Mouse (Mus musculus) limb, embryonic 12.5 days (tissue): ENCODE measurements around the gene Stra6. TPM values are rescaled to one million over a fixed set of nuclear protein-coding genes. Genes with fewer than 3 reads are reported as not detected.

Source experiments
- ATAC-seq: fragments of 200-750 bp; cut with Nextera tagmentation; 2 replicates; pipeline ENCODE4 v1.8.0; 2017; ENCODE audit warnings: low read depth, moderate TSS enrichment; ENCODE audit not compliant: insufficient number of reproducible peaks, insufficient read depth, low FRiP score, low TSS enrichment
- H3K27ac ChIP-seq: fragments of 300-500 bp; sonication (generic); 2 replicates; pipeline ENCODE4 v1.5.1; 2016; ENCODE audit warnings: mild to moderate bottlenecking, moderate library complexity
- H3K27me3 ChIP-seq: fragments of 300-500 bp; sonication (generic); 2 replicates; pipeline ENCODE4 v1.6.1; 2016; ENCODE audit warnings: mild to moderate bottlenecking, moderate library complexity
- H3K36me3 ChIP-seq: fragments of 300-500 bp; sonication (generic); 2 replicates; pipeline ENCODE4 v1.6.1; 2016; ENCODE audit warnings: mild to moderate bottlenecking, moderate library complexity
- H3K4me1 ChIP-seq: fragments of 300-500 bp; sonication (generic); replicated peaks from 2 replicates; pipeline ENCODE4 v1.6.1; 2016
- H3K4me2 ChIP-seq: fragments of 300-500 bp; sonication (generic); 2 replicates; pipeline ENCODE4 v1.6.1; 2016; ENCODE audit warnings: mild to moderate bottlenecking, moderate library complexity
- H3K4me3 ChIP-seq: fragments of 300-500 bp; sonication (generic); replicated peaks from 2 replicates; pipeline ENCODE4 v1.5.1; 2016; ENCODE audit warnings: mild to moderate bottlenecking
- H3K9ac ChIP-seq: fragments of 300-500 bp; sonication (generic); replicated peaks from 2 replicates; pipeline ENCODE4 v1.6.1; 2016; ENCODE audit warnings: mild to moderate bottlenecking, moderate library complexity
- H3K9me3 ChIP-seq: fragments of 300-500 bp; sonication (generic); 2 replicates; pipeline ENCODE4 v1.6.1; 2016; ENCODE audit warnings: mild to moderate bottlenecking, moderate library complexity
- WGBS: fragments of 180-500 bp; shearing (Covaris S2); methylation state at CpG from one replicate; pipeline ENCODE4 v1.1.7; 2016; 5-methylcytosine and 5-hydroxymethylcytosine counted together
- polyA plus RNA-seq: library from polyadenylated mRNA; unstranded; fragments of >200 nt; fragmentation: Nextera tagmentation; extraction: Ambion mirVana; gene quantifications from 2 replicates; pipeline ENCODE4 v1.2.1, GENCODE M21; 2016

The Stra6 gene
- polyA plus RNA-seq, 1 experiment from 2014 or later, result 37.5 TPM

DNA sequence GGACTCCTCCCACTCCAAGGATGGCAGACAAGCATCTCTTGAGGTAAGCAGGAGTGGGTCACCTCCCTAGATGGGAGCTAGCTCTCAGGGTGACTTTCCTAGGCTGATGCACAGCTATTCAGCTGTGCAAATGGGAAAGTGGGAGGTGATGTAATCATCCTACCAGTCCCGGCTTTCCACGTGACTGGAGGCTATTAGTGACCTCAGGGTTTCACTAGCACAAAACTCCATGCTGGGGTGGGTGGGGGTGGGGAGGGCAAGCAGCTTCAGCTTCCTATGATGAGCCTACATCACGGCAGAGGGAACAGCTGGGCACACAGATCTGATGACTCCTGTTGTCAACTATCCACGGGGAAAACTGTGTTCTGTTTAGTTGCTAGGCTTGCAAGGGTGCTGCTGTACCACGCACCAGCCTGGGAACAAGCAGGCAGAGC is 111.2 kb downstream of the Stra6 start:
- ATAC-seq, result no peak
- Histone ChIP-seq H3K4me3 (no peak overlapping the region), H3K4me2 (no peak overlapping the region), H3K9ac (no peak overlapping the region), H3K4me1 (peaks cover 22% of the 10 kb centered on the region), H3K9me3 (no peaks in the 10 kb centered on the region), H3K27ac (0 out of 2 replicates have a peak overlapping the region, but pooled peaks have one; percentile 42), H3K27me3 (no peaks in the 10 kb centered on the region), H3K36me3 (no peaks in the 10 kb centered on the region)
- 30% methylated on average over 5 of the region's 5 CpGs for WGBS

DNA sequence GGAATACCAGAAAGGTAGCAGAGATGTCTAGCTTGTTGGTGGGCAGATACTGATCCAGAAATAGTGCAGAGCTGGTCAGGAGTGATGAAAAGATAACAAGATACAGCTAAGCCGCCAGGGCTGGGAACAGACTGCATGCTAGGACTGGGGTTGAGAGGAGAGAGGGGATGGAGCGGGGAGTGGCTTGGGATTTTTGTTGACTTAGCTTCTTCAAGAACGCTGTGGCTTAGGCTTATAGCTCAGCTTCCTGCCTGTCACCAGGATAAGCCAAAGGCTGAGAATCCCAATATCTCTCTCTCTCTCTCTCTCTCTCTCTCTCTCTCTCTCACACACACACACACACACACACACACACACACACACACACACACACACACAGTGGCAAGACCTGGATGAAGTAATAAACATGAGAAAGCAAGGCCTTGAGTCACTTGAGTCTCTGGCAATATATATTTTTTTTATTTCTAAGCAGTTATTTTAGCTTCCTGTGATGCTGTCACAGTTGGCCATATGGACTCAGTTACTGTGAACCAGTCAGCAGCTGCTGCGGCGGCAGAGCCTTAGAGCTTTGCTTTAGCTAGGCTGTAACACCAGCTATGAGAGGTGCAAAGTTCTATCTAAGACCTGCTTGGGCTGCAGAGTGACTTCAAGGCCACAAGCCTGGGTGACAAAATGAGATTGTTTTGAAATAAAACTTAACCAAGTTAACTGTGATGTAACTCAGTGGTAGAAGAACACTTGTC is 112.3 kb downstream of the Stra6 start:
- no peaks in the 10 kb centered on the region for H3K36me3 ChIP-seq
- no peak overlapping the region for H3K4me3 ChIP-seq
- no peak overlapping the region for H3K9ac ChIP-seq
- no peaks in the 10 kb centered on the region for H3K27me3 ChIP-seq
- peak overlapping the region; percentile 56 for H3K27ac ChIP-seq
- peaks cover 22% of the 10 kb centered on the region for H3K4me1 ChIP-seq
- ATAC-seq, result no peak
- WGBS, result 17% methylated on average over 5 of the region's 5 CpGs
- H3K4me2 ChIP-seq, result no peak overlapping the region
- H3K9me3 ChIP-seq, result no peaks in the 10 kb centered on the region

GRCm38 (mm10) chr9:58177165-58177564 is 113.6 kb downstream of the Stra6 start:
- no peaks in the 10 kb centered on the region for H3K36me3 ChIP-seq
- no peak overlapping the region for H3K9ac ChIP-seq
- ATAC-seq, result no peak
- no peak overlapping the region for H3K4me3 ChIP-seq
- H3K9me3 ChIP-seq, result no peaks in the 10 kb centered on the region
- 66% methylated on average over 4 of the region's 4 CpGs for WGBS
- H3K4me1 ChIP-seq, result peaks cover 22% of the 10 kb centered on the region
- no peak overlapping the region for H3K27ac ChIP-seq
- no peak overlapping the region for H3K4me2 ChIP-seq
- H3K27me3 ChIP-seq, result no peaks in the 10 kb centered on the region

- peaks cover 22% of the 10 kb centered on the region for H3K4me1 ChIP-seq
- H3K4me2 ChIP-seq, result no peak overlapping the region
- no peak overlapping the region for H3K9ac ChIP-seq
- H3K9me3 ChIP-seq, result no peaks in the 10 kb centered on the region
- no peak overlapping the region for H3K4me3 ChIP-seq
- no peak for ATAC-seq
- 71% methylated on average over 2 of the region's 2 CpGs for WGBS
- H3K36me3 ChIP-seq, result no peaks in the 10 kb centered on the region
- no peak overlapping the region for H3K27ac ChIP-seq
- H3K27me3 ChIP-seq, result 0 out of 2 replicates have a peak, but pooled peaks cover under 1% of the 10 kb centered on the region
Measured at GRCm38 (mm10) chr9:58179390-58179789, 115.8 kb downstream of the Stra6 start.

DNA sequence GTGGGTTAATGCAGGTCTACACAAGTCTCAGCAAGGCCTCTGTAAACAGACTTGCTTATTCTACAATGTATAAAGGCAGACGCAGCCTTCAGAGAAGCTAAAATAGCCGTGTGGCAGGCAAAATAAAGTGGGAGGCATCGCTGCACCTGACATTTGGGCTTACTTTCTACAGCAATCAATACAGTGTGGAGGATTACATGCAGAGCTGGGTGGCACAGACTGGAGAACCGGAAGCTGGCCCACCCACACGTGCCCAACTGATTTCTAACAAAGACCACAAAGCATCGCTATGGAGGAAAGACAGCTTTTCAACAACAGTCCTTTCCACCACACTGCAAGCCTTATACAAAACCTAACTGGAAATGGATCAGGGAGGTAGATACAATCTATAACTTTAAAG is 120.9 kb downstream of the Stra6 start:
- Histone ChIP-seq H3K27me3 (0 out of 2 replicates have a peak, but pooled peaks cover 3% of the 10 kb centered on the region), H3K9ac (no peak overlapping the region)
- 86% methylated on average over 6 of the region's 6 CpGs for WGBS

GRCm38 (mm10) chr9:58194222-58194621 is 130.6 kb downstream of the Stra6 start:
- no peak overlapping the region for H3K4me2 ChIP-seq
- H3K36me3 ChIP-seq, result no peaks in the 10 kb centered on the region
- no peak overlapping the region for H3K4me3 ChIP-seq
- H3K27ac ChIP-seq, result no peak overlapping the region
- H3K4me1 ChIP-seq, result peaks cover 51% of the 10 kb centered on the region
- peaks cover 68% of the 10 kb centered on the region for H3K27me3 ChIP-seq
- no peak for ATAC-seq
- WGBS, result 64% methylated on average over 9 of the region's 9 CpGs
- H3K9me3 ChIP-seq, result no peaks in the 10 kb centered on the region
- H3K9ac ChIP-seq, result no peak overlapping the region

More for the DNA sequence above, 120.9 kb downstream of the Stra6 start:
- H3K4me1 ChIP-seq, result no peaks in the 10 kb centered on the region
- H3K27ac ChIP-seq, result no peak overlapping the region
- no peaks in the 10 kb centered on the region for H3K36me3 ChIP-seq
- ATAC-seq, result no peak
- no peaks in the 10 kb centered on the region for H3K9me3 ChIP-seq
- H3K4me2 ChIP-seq, result no peak overlapping the region
- H3K4me3 ChIP-seq, result no peak overlapping the region

GRCm38 (mm10) chr9:58195671-58196070 is 132.1 kb downstream of the Stra6 start:
- Histone ChIP-seq H3K27me3 (peaks cover 78% of the 10 kb centered on the region), H3K36me3 (no peaks in the 10 kb centered on the region), H3K4me1 (peaks cover 60% of the 10 kb centered on the region), H3K4me3 (no peak overlapping the region), H3K9ac (no peak overlapping the region), H3K9me3 (no peaks in the 10 kb centered on the region), H3K27ac (no peak overlapping the region), H3K4me2 (peak overlapping the region; percentile 53)
- no peak for ATAC-seq
- WGBS, result 0% methylated on average over 1 of the region's 1 CpGs

- ATAC-seq, result no peak
- Histone ChIP-seq H3K4me1 (peaks cover 65% of the 10 kb centered on the region), H3K9ac (no peak overlapping the region), H3K36me3 (no peaks in the 10 kb centered on the region), H3K9me3 (no peaks in the 10 kb centered on the region), H3K27ac (no peak overlapping the region), H3K4me2 (peak overlapping the region; percentile 53), H3K4me3 (peak overlapping the region; percentile 22), H3K27me3 (peaks cover 82% of the 10 kb centered on the region)
- WGBS, result 4% methylated on average over 14 of the region's 14 CpGs
Measured at GRCm38 (mm10) chr9:58196141-58196540, 132.6 kb downstream of the Stra6 start.

- Histone ChIP-seq H3K36me3 (no peaks in the 10 kb centered on the region), H3K4me2 (peak overlapping the region; percentile 53), H3K4me1 (peaks cover 72% of the 10 kb centered on the region), H3K27me3 (peaks cover 90% of the 10 kb centered on the region), H3K9ac (0 out of 2 replicates have a peak overlapping the region, but pooled peaks have one; percentile 9), H3K27ac (no peak overlapping the region), H3K4me3 (peak overlapping the region; percentile 32), H3K9me3 (no peaks in the 10 kb centered on the region)
- ATAC-seq, result no peak
- WGBS, result 2% methylated on average over 46 of the region's 46 CpGs
Measured at GRCm38 (mm10) chr9:58196610-58197567, 133.3 kb downstream of the Stra6 start.

GRCm38 (mm10) chr9:58197781-58198701 is 134.5 kb downstream of the Stra6 start:
- peak overlapping the region; percentile 53 for H3K4me2 ChIP-seq
- H3K4me1 ChIP-seq, result peaks cover 84% of the 10 kb centered on the region
- H3K9me3 ChIP-seq, result no peaks in the 10 kb centered on the region
- no peak overlapping the region for H3K27ac ChIP-seq
- no peaks in the 10 kb centered on the region for H3K36me3 ChIP-seq
- no peak overlapping the region for H3K9ac ChIP-seq
- H3K27me3 ChIP-seq, result peaks cover 100% of the 10 kb centered on the region
- 1% methylated on average over 58 of the region's 58 CpGs for WGBS
- no peak for ATAC-seq
- peak overlapping the region; percentile 32 for H3K4me3 ChIP-seq
